Mouse (Mus musculus): ENCODE results near the gene Cnot6. TPM values are rescaled to one million over a fixed set of nuclear protein-coding genes. Genes with fewer than 3 reads are reported as not detected.

Cnot6 gene
- total RNA-seq, 2 experiments from 2014 or later: 47.6 to 48.9 TPM

GRCm38 (mm10) chr11:49626748-49627147 is 85.8 kb downstream of the Cnot6 start:
- intact Hi-C loops (cut with DNase I): no loop called here
- DNase-seq (ENCODE audit: extremely low spot score in 1 of 2, low spot score in 2 of 2): no peak

GRCm38 (mm10) chr11:49625863-49626262 is 86.7 kb downstream of the Cnot6 start:
- no peak for DNase-seq (ENCODE audit: extremely low spot score in 1 of 2, low spot score in 2 of 2)

DNA sequence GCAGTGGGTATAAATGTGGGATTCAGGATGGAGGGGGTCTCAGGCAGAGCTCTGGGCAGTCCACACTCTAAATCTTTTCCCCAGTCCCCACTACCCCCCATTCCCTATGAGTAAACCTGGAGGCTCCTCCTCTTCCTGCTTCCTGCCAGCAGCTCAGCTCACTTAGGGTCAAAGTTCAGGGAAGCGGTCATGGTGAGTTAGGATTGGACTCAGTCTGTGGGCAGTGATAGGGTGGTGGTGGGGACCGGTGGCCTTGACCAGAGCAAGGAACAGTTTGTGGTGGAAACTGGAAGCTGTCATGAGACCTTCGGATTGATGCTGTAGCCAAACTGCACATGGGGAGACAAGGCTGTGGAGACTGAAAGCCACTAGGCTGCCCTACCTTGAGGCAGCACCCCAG is 88.4 kb downstream of the Cnot6 start:
- DNase-seq (ENCODE audit: extremely low spot score in 1 of 2, low spot score in 2 of 2): no peak
- intact Hi-C loops (cut with DNase I): no loop called here

More at GRCm38 (mm10) chr11:49625863-49626262, 86.7 kb downstream of the Cnot6 start:
- intact Hi-C loops (cut with DNase I): no loop called here

DNA sequence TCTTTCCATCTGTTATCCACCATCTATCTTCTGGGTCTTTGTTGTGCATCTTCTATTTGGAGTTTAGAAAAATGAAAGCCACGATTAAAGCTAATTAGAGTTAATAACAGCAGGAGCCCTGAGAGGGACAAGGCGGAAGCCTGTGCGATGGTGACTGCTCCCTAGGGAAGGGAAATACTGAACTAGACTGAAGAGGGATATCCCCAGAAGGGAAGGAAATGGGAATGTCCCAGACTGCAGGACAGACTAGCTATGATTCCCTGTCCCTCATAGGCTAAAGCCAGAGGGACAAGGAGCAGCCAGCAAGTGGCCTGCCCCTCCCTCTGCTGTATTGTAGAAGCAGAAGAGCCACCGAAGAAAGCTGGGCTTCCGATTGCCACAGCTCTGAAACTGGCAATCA is 90.6 kb downstream of the Cnot6 start:
- no peak for DNase-seq (ENCODE audit: extremely low spot score in 1 of 2, low spot score in 2 of 2)
- intact Hi-C loops (cut with DNase I): no loop called here

Other genes with a start within 250 kb of the Cnot6 start
- gene Olfr1386, start 247.7 kb downstream of the Cnot6 start, total RNA-seq (2021): not detected
- under 1 TPM in 1 of 2 experiments, not detected in 1; 0.11 TPM for gene Olfr1385, start 223.7 kb downstream of the Cnot6 start, total RNA-seq (2021)
- gene Olfr1384, start 206.0 kb downstream of the Cnot6 start, total RNA-seq (2021): not detected
- under 1 TPM in 1 of 2 experiments, not detected in 1; 0.34 TPM for gene Olfr1383, start 193.1 kb downstream of the Cnot6 start, total RNA-seq (2021)
- gene Olfr1382, start 184.5 kb downstream of the Cnot6 start, total RNA-seq (2021): not detected
- not detected for gene Olfr1381, start 169.3 kb downstream of the Cnot6 start, total RNA-seq (2021)
- gene Olfr1380, start 155.8 kb downstream of the Cnot6 start, total RNA-seq (2021): not detected
- gene Flt4, start 103.5 kb downstream of the Cnot6 start, total RNA-seq (2021): 1 to 10 TPM; 3.4 to 3.8 TPM
- not detected for gene Scgb3a1, start 49.1 kb downstream of the Cnot6 start, total RNA-seq (2021)
- 1 to 10 TPM; 8.9 to 9.9 TPM for gene Gfpt2, start 81.5 kb upstream of the Cnot6 start, total RNA-seq (2021)
- 100 to 1,000 TPM; 202 to 212 TPM for gene Mapk9, start 134.0 kb upstream of the Cnot6 start, total RNA-seq (2021)
- 10 to 100 TPM; 17.5 to 20.2 TPM for gene Rasgef1c, start 189.1 kb upstream of the Cnot6 start, total RNA-seq (2021)